Mouse (Mus musculus): ENCODE data around the gene Nlrp4c. TPM values are rescaled to one million over a fixed set of nuclear protein-coding genes. Genes with fewer than 3 reads are reported as not detected.

The Nlrp4c gene
- 0.42 and 0.63 TPM in 2 replicates for total RNA-seq (2012; rRNA removed)
- 0.08 and 0.16 TPM in 2 replicates for total RNA-seq (2014; rRNA removed)
- polyA plus RNA-seq (2012; ENCODE audit: insufficient read length, low read depth), result 0.20 and 0.26 TPM in 2 replicates

DNA sequence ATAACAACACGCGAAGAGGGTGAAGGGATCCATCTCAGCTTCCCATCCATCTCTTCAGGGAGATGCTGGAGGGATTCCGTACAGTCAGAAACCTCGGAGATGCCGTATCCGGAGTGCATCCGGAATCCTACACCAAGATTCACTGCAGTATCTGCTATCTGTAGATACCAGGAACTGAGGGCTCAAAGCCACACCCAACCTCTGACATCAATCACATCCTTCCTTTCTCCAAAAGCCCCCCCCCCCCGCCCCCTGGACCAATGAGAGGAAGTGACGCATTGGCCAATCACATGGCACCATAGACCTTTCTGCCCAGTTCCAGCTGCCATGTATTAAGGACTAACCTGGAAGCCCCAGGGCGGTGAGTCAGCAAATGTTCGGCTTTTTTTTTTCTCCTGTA, at the start of gene Nlrp4c:
Gene Nlrp4c (plus strand): TSS at position 301 of the 400 bp plus-strand sequence.
- no peaks in the 10 kb centered on the region for H3K36me3 ChIP-seq (replicated peaks in 1 of 2; ENCODE audit: control insufficient read depth in 1 of 2, insufficient read depth in 1 of 2, low read length in 1 of 2)
- peaks cover 16% of the 10 kb centered on the region for H3K27me3 ChIP-seq (replicated peaks)
- no peak within 1 kb of the TSS for H3K4me3 ChIP-seq (replicated peaks in 1 of 3; ENCODE audit: low read depth in 2 of 3, low read length in 2 of 3, poor library complexity in 1 of 3)
- no peak within 1 kb of the TSS for H3K27ac ChIP-seq (ENCODE audit: insufficient read depth, low read depth)
- no peak within 1 kb of the TSS for H3K4me2 ChIP-seq (ENCODE audit: insufficient read depth, low read depth, poor library complexity, severe bottlenecking)
- in situ Hi-C loops (cut with MboI; ENCODE audit: low pct_ligation_motif_present, low pct_unique_long_range_greater_than_20kb, low sequenced_read_pairs) (no loop called here), dilution Hi-C loops (cut with MboI; ENCODE audit: extremely low pct_ligation_motif_present, extremely low pct_unique_long_range_greater_than_20kb, low sequenced_read_pairs) (no loop called here)
- no peaks in the 10 kb centered on the region for H3K79me2 ChIP-seq (replicated peaks; ENCODE audit: control insufficient read depth, extremely low read depth, insufficient read depth, poor library complexity, severe bottlenecking)
- no peak for TF ChIP-seq TBP (conservative IDR thresholded peaks at IDR 0.05; ENCODE audit: low read depth, low read length)
- TF ChIP-seq KAT2A (IDR thresholded peaks at IDR 0.05; ENCODE audit: insufficient replicate concordance, low read length), result no peak
- H3K9ac ChIP-seq (ENCODE audit: insufficient read depth, low read depth), result no peak within 1 kb of the TSS
- H3K4me1 ChIP-seq (ENCODE audit: control insufficient read depth in 1 of 2, insufficient read depth in 2 of 2), result peaks cover 0 to 2% of the 10 kb centered on the region in 2 experiments; a peak in 1 of 4 replicates
- H3K9me3 ChIP-seq (replicated peaks; ENCODE audit: low read length), result no peaks in the 10 kb centered on the region
- DNase-seq (ENCODE audit: extremely low read depth), result no peak

DNA sequence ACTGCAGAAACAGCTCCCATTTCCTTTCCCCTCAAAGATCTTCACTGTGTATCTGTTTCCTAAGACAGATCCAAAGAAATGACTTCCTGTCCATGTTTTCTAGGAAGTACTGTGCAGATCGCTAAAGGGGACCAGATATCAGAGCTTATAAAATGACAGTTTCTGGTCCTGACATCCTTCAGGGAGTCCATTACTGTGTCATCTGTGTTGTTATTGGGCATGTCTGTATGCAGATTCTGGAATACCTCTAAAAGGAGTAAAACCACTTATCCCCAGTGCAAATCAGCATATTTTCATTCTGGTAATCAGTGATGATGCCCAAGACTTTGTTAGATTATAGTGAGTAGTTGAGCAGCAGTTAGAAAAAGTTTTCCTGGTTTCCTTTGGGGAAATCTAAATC, 34.1 kb upstream of the Nlrp4c start, which contains the start of gene Vmn1r65:
Gene Vmn1r65 (minus strand): TSS at position 101 of the 400 bp plus-strand sequence.
- no peaks in the 10 kb centered on the region for H3K9me3 ChIP-seq (replicated peaks; ENCODE audit: low read length)
- H3K4me1 ChIP-seq (ENCODE audit: control insufficient read depth in 1 of 2, insufficient read depth in 2 of 2), result no peaks in the 10 kb centered on the region
- no peak within 1 kb of the TSS for H3K4me3 ChIP-seq (replicated peaks in 1 of 3; ENCODE audit: low read depth in 2 of 3, low read length in 2 of 3, poor library complexity in 1 of 3)
- no peak within 1 kb of the TSS for H3K27ac ChIP-seq (ENCODE audit: insufficient read depth, low read depth)
- dilution Hi-C loops (cut with MboI; ENCODE audit: extremely low pct_ligation_motif_present, extremely low pct_unique_long_range_greater_than_20kb, low sequenced_read_pairs), result no loop called here
- TF ChIP-seq RCOR1 (conservative IDR thresholded peaks at IDR 0.05; ENCODE audit: low read depth, low read length) (no peak), HCFC1 (IDR thresholded peaks at IDR 0.05; ENCODE audit: low read depth, low read length) (no peak), CHD1 (IDR thresholded peaks at IDR 0.05; ENCODE audit: low read depth, low read length) (no peak)
- H3K79me2 ChIP-seq (replicated peaks; ENCODE audit: control insufficient read depth, extremely low read depth, insufficient read depth, poor library complexity, severe bottlenecking), result no peaks in the 10 kb centered on the region
- H3K4me2 ChIP-seq (ENCODE audit: insufficient read depth, low read depth, poor library complexity, severe bottlenecking), result no peak within 1 kb of the TSS
- no peak for DNase-seq (ENCODE audit: extremely low read depth)
- no peaks in the 10 kb centered on the region for H3K36me3 ChIP-seq (replicated peaks in 1 of 2; ENCODE audit: control insufficient read depth in 1 of 2, insufficient read depth in 1 of 2, low read length in 1 of 2)
- in situ Hi-C loops (cut with MboI; ENCODE audit: low pct_ligation_motif_present, low pct_unique_long_range_greater_than_20kb, low sequenced_read_pairs), result no loop called here
- H3K27me3 ChIP-seq (replicated peaks), result peaks cover 23% of the 10 kb centered on the region
- no peak within 1 kb of the TSS for H3K9ac ChIP-seq (ENCODE audit: insufficient read depth, low read depth)

DNA sequence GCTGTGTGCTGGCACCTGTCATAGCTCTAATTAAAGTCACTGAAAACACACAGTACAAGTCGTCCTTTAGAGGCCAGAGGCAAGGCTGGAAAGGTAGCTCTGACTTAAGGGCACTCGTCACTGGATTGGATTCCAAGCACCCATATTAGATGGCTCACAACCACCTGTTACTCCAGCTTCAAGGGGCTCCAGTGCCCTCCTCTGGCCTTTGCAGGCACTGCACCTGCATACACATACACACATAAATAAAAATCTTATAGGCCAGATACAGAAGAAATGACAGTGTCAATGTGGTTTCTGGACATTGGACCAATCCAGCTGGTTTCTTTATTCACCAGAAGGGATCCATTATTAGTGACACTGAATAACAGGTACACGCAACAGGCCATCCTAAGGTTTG, 74.5 kb downstream of the Nlrp4c start:
- dilution Hi-C loops (cut with MboI; ENCODE audit: extremely low pct_ligation_motif_present, extremely low pct_unique_long_range_greater_than_20kb, low sequenced_read_pairs) (no loop called here), in situ Hi-C loops (cut with MboI; ENCODE audit: low pct_ligation_motif_present, low pct_unique_long_range_greater_than_20kb, low sequenced_read_pairs) (no loop called here)
- TF ChIP-seq ZC3H11A (IDR thresholded peaks at IDR 0.05; ENCODE audit: low read depth, low read length) (no peak), CTCF (conservative IDR thresholded peaks at IDR 0.05 in 1 of 2, IDR thresholded peaks at IDR 0.05 in 1 of 2; ENCODE audit: low read depth in 2 of 2, low read length in 2 of 2) (peak; percentile 14 to 16; a peak in 2 of 4 replicates), MEF2A (IDR thresholded peaks at IDR 0.05; ENCODE audit: borderline replicate concordance, low read depth, low read length) (no peak), NRF1 (IDR thresholded peaks at IDR 0.05; ENCODE audit: low read depth, low read length) (no peak)
- Histone ChIP-seq H3K79me2 (replicated peaks; ENCODE audit: control insufficient read depth, extremely low read depth, insufficient read depth, poor library complexity, severe bottlenecking) (no peaks in the 10 kb centered on the region), H3K9ac (ENCODE audit: insufficient read depth, low read depth) (no peak overlapping the region), H3K27me3 (replicated peaks) (peaks cover 5% of the 10 kb centered on the region), H3K4me2 (ENCODE audit: insufficient read depth, low read depth, poor library complexity, severe bottlenecking) (no peak overlapping the region), H3K36me3 (replicated peaks in 1 of 2; ENCODE audit: control insufficient read depth in 1 of 2, insufficient read depth in 1 of 2, low read length in 1 of 2) (no peaks in the 10 kb centered on the region), H3K4me1 (ENCODE audit: control insufficient read depth in 1 of 2, insufficient read depth in 2 of 2) (no peaks in the 10 kb centered on the region), H3K4me3 (replicated peaks in 1 of 3; ENCODE audit: low read depth in 2 of 3, low read length in 2 of 3, poor library complexity in 1 of 3) (no peak overlapping the region), H3K27ac (ENCODE audit: insufficient read depth, low read depth) (no peak overlapping the region), H3K9me3 (replicated peaks; ENCODE audit: low read length) (no peaks in the 10 kb centered on the region)
- DNase-seq (ENCODE audit: extremely low read depth), result no peak
